Mouse (Mus musculus) CH12.LX (cell line): ENCODE data around the gene Mapk9. TPM values are rescaled to one million over a fixed set of nuclear protein-coding genes. Genes with fewer than 3 reads are reported as not detected.

Source experiments
- DNase-seq: peaks from one replicate; pipeline ENCODE4 v3.0.0-alpha.2; 2013; ENCODE audit errors: extremely low read depth
- H3K27ac ChIP-seq: 2 replicates; pipeline ENCODE4 v1.5.1; 2012; ENCODE audit warnings: low read depth, mild to moderate bottlenecking, control low read depth, moderate library complexity; ENCODE audit not compliant: insufficient read depth
- H3K27me3 ChIP-seq: replicated peaks from 2 replicates; pipeline ENCODE3; 2012; ENCODE audit warnings: inconsistent platforms
- H3K36me3 ChIP-seq, 2 experiments: replicated peaks in 1 of 2; 2 replicates each; pipeline versions ENCODE3 to v1.6.1; 2012; ENCODE audit warnings: inconsistent platforms in 1 of 2, low read length in 1 of 2, mild to moderate bottlenecking in 1 of 2, mixed read lengths in 1 of 2, moderate library complexity in 1 of 2; ENCODE audit not compliant: control insufficient read depth in 1 of 2, insufficient read depth in 1 of 2
- H3K4me1 ChIP-seq, 2 experiments: 2 replicates each; pipeline ENCODE4 v1.6.1; 2012; ENCODE audit warnings: inconsistent platforms in 1 of 2, moderate library complexity in 1 of 2; ENCODE audit not compliant: insufficient read depth in 2 of 2, control insufficient read depth in 1 of 2
- H3K4me2 ChIP-seq: 2 replicates; pipeline ENCODE4 v1.6.1; 2012; ENCODE audit warnings: low read depth, mild to moderate bottlenecking, control low read depth; ENCODE audit not compliant: poor library complexity, insufficient read depth, severe bottlenecking
- H3K4me3 ChIP-seq, 3 experiments: fragments of 150-350 bp in 1 of 3; sonication (generic) in 1 of 3; replicated peaks in 1 of 3; 2 replicates each; pipeline versions ENCODE3 to v1.5.1; 2011 to 2012; ENCODE audit warnings: low read depth in 2 of 3, low read length in 2 of 3, mild to moderate bottlenecking in 2 of 3, moderate library complexity in 2 of 3, control low read depth in 1 of 3, improper control_type of control experiment in 1 of 3, inconsistent platforms in 1 of 3, mixed read lengths in 1 of 3; ENCODE audit not compliant: poor library complexity in 1 of 3
- H3K79me2 ChIP-seq: replicated peaks from 2 replicates; pipeline ENCODE4 v1.6.1; 2012; ENCODE audit warnings: mild to moderate bottlenecking, moderate library complexity; ENCODE audit not compliant: control insufficient read depth, poor library complexity, insufficient read depth, severe bottlenecking; ENCODE audit errors: extremely low read depth
- H3K9ac ChIP-seq: 2 replicates; pipeline ENCODE4 v1.6.1; 2012; ENCODE audit warnings: low read depth, mild to moderate bottlenecking, control low read depth, moderate library complexity; ENCODE audit not compliant: insufficient read depth
- H3K9me3 ChIP-seq: replicated peaks from 2 replicates; pipeline ENCODE3; 2012; ENCODE audit warnings: low read length, inconsistent platforms, mixed read lengths
- CHD1 ChIP-seq: IDR thresholded peaks from 2 replicates; pipeline ENCODE4 v1.6.1; 2012; ENCODE audit warnings: low read depth, low read length, improper control_type of control experiment, inconsistent platforms
- CHD2 ChIP-seq: IDR thresholded peaks from 2 replicates; pipeline ENCODE4 v1.6.1; 2011; ENCODE audit warnings: low read length, improper control_type of control experiment
- CTCF ChIP-seq, 2 experiments: IDR thresholded peaks in 1 of 2; conservative IDR thresholded peaks in 1 of 2; 2 replicates each; pipeline ENCODE4 v1.5.1; 2011 to 2012; ENCODE audit warnings: low read depth in 2 of 2, low read length in 2 of 2, improper control_type of control experiment in 1 of 2, inconsistent platforms in 1 of 2, mild to moderate bottlenecking in 1 of 2, moderate library complexity in 1 of 2
- E2F4 ChIP-seq: IDR thresholded peaks from 2 replicates; pipeline ENCODE4 v1.6.1; 2011; ENCODE audit warnings: low read depth, low read length, improper control_type of control experiment; ENCODE audit not compliant: insufficient replicate concordance
- ELF1 ChIP-seq: IDR thresholded peaks from 2 replicates; pipeline ENCODE4 v1.6.1; 2014; ENCODE audit warnings: low read depth, mild to moderate bottlenecking, inconsistent platforms, low read length, improper control_type of control experiment
- ETS1 ChIP-seq: conservative IDR thresholded peaks from 2 replicates; pipeline ENCODE4 v1.6.1; 2012; ENCODE audit warnings: low read depth, mild to moderate bottlenecking, inconsistent platforms, low read length, improper control_type of control experiment, moderate library complexity
- IRF4 ChIP-seq: IDR thresholded peaks from 2 replicates; pipeline ENCODE4 v1.6.1; 2014; ENCODE audit warnings: low read depth, mild to moderate bottlenecking, inconsistent platforms, low read length, improper control_type of control experiment
- JUND ChIP-seq: conservative IDR thresholded peaks from 2 replicates; pipeline ENCODE4 v1.6.1; 2011; ENCODE audit warnings: low read depth, low read length, improper control_type of control experiment
- KAT2A ChIP-seq: IDR thresholded peaks from 2 replicates; pipeline ENCODE4 v1.6.1; 2012; ENCODE audit warnings: low read length, improper control_type of control experiment, inconsistent platforms; ENCODE audit not compliant: insufficient replicate concordance
- MAX ChIP-seq: IDR thresholded peaks from 2 replicates; pipeline ENCODE4 v1.6.1; 2011; ENCODE audit warnings: low read length, improper control_type of control experiment
- NELFE ChIP-seq: IDR thresholded peaks from 2 replicates; pipeline ENCODE4 v1.6.1; 2011; ENCODE audit warnings: low read depth, low read length, improper control_type of control experiment
- NRF1 ChIP-seq: IDR thresholded peaks from 2 replicates; pipeline ENCODE4 v1.6.1; 2014; ENCODE audit warnings: low read depth, mild to moderate bottlenecking, inconsistent platforms, low read length, improper control_type of control experiment, moderate library complexity
- POLR2A ChIP-seq: IDR thresholded peaks from 2 replicates; pipeline ENCODE4 v1.6.1; 2011; ENCODE audit warnings: low read depth, mild to moderate bottlenecking, improper control_type of control experiment, low read length
- POLR2AphosphoS2 ChIP-seq: IDR thresholded peaks from 2 replicates; pipeline ENCODE4 v1.6.1; 2011; ENCODE audit warnings: low read depth, low read length, improper control_type of control experiment
- SMC3 ChIP-seq: IDR thresholded peaks from 2 replicates; pipeline ENCODE4 v1.6.1; 2011; ENCODE audit warnings: low read depth, low read length, improper control_type of control experiment
- TCF12 ChIP-seq: IDR thresholded peaks from 2 replicates; pipeline ENCODE4 v1.6.1; 2014; ENCODE audit warnings: low read depth, mild to moderate bottlenecking, inconsistent platforms, low read length, improper control_type of control experiment
- ZC3H11A ChIP-seq: IDR thresholded peaks from 2 replicates; pipeline ENCODE4 v1.6.1; 2012; ENCODE audit warnings: low read depth, mild to moderate bottlenecking, inconsistent platforms, low read length, improper control_type of control experiment
- ZMIZ1 ChIP-seq: IDR thresholded peaks from 2 replicates; pipeline ENCODE4 v1.6.1; 2012; ENCODE audit warnings: low read depth, mild to moderate bottlenecking, inconsistent platforms, low read length, improper control_type of control experiment
- dilution Hi-C: fragments of 300-500 bp; cut with MboI; formaldehyde crosslinking; loops from 2 replicates; pipeline ENCODE4 v1.14.3; 2020; ENCODE audit warnings: low sequenced_read_pairs; ENCODE audit not compliant: extremely low pct_unique_long_range_greater_than_20kb, extremely low pct_ligation_motif_present
- in situ Hi-C: fragments of 300-500 bp; cut with MboI; formaldehyde crosslinking; loops from 3 replicates; pipeline ENCODE4 v1.14.3; 2019; ENCODE audit warnings: low sequenced_read_pairs, low pct_ligation_motif_present, low pct_unique_long_range_greater_than_20kb, mixed read lengths
- polyA plus RNA-seq: library from polyadenylated mRNA; unstranded; fragments of >175 nt; gene quantifications from 2 replicates; pipeline ENCODE4 v1.2.1, GENCODE M21; 2012; ENCODE audit warnings: low read depth; ENCODE audit not compliant: insufficient read length
- total RNA-seq, 2 experiments: library from RNA; depleted of rRNA; stranded (reverse); fragments of 300-350 nt in 1 of 2; fragments of >200 nt in 1 of 2; gene quantifications; 2 replicates each; pipeline ENCODE4 v1.2.3; 2012 to 2014

Mapk9 gene
- total and polyA plus RNA-seq, 3 experiments = 22.0 to 36.8 (median 29.3) TPM

GRCm38 (mm10) chr11:49827243-49827642, 19.3 kb upstream of the Mapk9 start:
- H3K27me3 ChIP-seq = peaks cover 6% of the 10 kb centered on the region
- no peak for DNase-seq
- no peaks in the 10 kb centered on the region for H3K36me3 ChIP-seq
- H3K4me1 ChIP-seq = no peaks in the 10 kb centered on the region
- no peak overlapping the region for H3K27ac ChIP-seq
- H3K9ac ChIP-seq = no peak overlapping the region
- dilution Hi-C loops (no loop called here), in situ Hi-C loops (no loop called here)
- TF ChIP-seq ETS1 (no peak), NELFE (no peak), MAX (no peak), KAT2A (no peak), CHD1 (no peak), ELF1 (no peak), CTCF (conservative IDR thresholded peaks at IDR 0.05 in 1 of 2, IDR thresholded peaks at IDR 0.05 in 1 of 2; ENCODE audit: low read depth in 2 of 2, low read length in 2 of 2) (no peak), ZC3H11A (no peak), E2F4 (no peak), TCF12 (no peak), CHD2 (no peak)
- no peaks in the 10 kb centered on the region for H3K9me3 ChIP-seq
- no peaks in the 10 kb centered on the region for H3K79me2 ChIP-seq
- H3K4me2 ChIP-seq = no peak overlapping the region
- H3K4me3 ChIP-seq = no peak overlapping the region

DNA sequence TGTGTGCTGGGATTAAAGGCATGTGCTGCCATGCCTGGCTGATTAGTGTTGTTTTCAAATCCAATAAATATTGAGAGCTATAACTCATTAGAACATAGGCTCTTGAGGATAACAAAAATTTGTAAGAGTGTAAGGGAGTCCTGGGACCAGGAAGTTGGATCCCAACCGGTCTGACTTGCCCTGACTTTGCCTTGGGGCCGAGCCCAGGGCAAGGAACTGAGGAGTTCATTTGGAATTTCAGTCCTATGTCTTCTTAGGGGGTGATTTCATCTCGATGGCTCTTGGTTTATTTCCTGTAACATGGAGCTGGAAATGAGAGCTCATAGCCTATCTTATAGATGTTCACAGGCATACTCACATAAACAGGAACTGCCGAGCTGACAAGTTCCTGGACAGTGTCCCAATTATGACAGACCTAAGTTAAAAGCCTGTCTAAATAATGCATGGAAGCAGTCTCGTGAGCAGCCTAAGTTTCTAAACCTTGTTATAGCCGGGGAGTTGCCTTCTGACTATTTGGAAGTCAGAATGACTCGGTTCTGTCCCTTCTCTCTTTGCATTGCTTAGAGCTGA, 17.3 kb upstream of the Mapk9 start:
- dilution Hi-C loops (no loop called here), in situ Hi-C loops (no loop called here)
- peaks cover 6% of the 10 kb centered on the region for H3K27me3 ChIP-seq
- DNase-seq = no peak
- H3K9ac ChIP-seq = no peak overlapping the region
- H3K4me1 ChIP-seq = no peaks in the 10 kb centered on the region
- no peak overlapping the region for H3K4me3 ChIP-seq
- H3K36me3 ChIP-seq = no peaks in the 10 kb centered on the region
- H3K27ac ChIP-seq = no peak overlapping the region
- H3K79me2 ChIP-seq = no peaks in the 10 kb centered on the region
- H3K4me2 ChIP-seq = no peak overlapping the region
- no peaks in the 10 kb centered on the region for H3K9me3 ChIP-seq
- TF ChIP-seq ETS1 (no peak), E2F4 (no peak), MAX (no peak), JUND (no peak), POLR2AphosphoS2 (no peak), ZC3H11A (no peak), SMC3 (no peak)

DNA sequence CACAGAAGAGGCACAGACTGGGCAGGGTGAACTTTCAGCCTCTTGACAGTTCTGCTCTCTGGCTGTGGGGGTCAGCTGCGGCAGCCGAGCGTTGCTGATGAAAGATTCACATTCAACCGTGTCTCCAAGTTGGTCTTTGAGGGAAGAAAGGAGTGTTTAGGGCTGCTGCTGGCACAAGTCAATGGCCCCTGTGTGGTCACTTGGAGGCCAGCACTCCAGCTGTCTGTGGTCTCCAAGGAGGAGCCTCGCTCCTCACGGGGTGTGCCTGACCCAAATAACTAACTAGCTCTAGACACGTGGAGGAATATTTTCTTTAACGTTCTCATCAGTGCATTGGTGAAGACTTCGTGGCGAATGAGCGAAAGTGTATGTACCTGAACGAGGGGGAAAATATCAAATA, 14.6 kb upstream of the Mapk9 start:
- Histone ChIP-seq H3K27ac (no peak overlapping the region), H3K4me1 (no peaks in the 10 kb centered on the region), H3K36me3 (no peaks in the 10 kb centered on the region), H3K27me3 (peaks cover 2% of the 10 kb centered on the region), H3K4me3 (no peak overlapping the region), H3K79me2 (no peaks in the 10 kb centered on the region), H3K9me3 (no peaks in the 10 kb centered on the region), H3K4me2 (no peak overlapping the region), H3K9ac (no peak overlapping the region)
- dilution Hi-C loops (no loop called here), in situ Hi-C loops (no loop called here)
- no peak for DNase-seq
- TF ChIP-seq IRF4 = no peak
- no peak for TF ChIP-seq NRF1
- no peak for TF ChIP-seq POLR2A
- no peak for TF ChIP-seq CHD2
- no peak for TF ChIP-seq E2F4
- no peak for TF ChIP-seq CTCF (conservative IDR thresholded peaks at IDR 0.05 in 1 of 2, IDR thresholded peaks at IDR 0.05 in 1 of 2; ENCODE audit: low read depth in 2 of 2, low read length in 2 of 2)
- no peak for TF ChIP-seq ZMIZ1
